In genomic region chr1:74363437-74363836, GRCm38 (mm10) we compare ENCODE assay signal across 18 mouse cellular contexts. TPM values are rescaled to one million over a fixed set of nuclear protein-coding genes. Genes with fewer than 3 reads are reported as not detected.
A peak's percentile ranks its signal among the peaks of the same experiment; 100 is the strongest.
DNase-seq lines count a peak whose midpoint lies in the region; TF ChIP-seq lines count a peak whose summit lies in the region.
"Had no signal": no experiment of that assay in that cellular context is flagged by ENCODE, and none has a peak within 500 bp of the region (broad histone marks: within the 10 kb centered on the region; RNA-seq: fewer than 3 reads in every experiment).

No protein-coding gene starts in this region.

- H3K27me3 ChIP-seq in limb, embryonic 10.5 days (ENCODE audit: low read depth, poor library complexity, severe bottlenecking), result peaks cover 16% of the 10 kb centered on the region
- H3K27me3 ChIP-seq: CH12.LX had no signal

- intact Hi-C loops in heart, postnatal 14 days (cut with DNase I), result loop anchor here (2.0 kb wide), 3 partner anchors 75 to 159 kb away; no protein-coding TSS in a partner anchor
- intact Hi-C loops in left cerebral cortex, adult 2 months (cut with DNase I), result loop anchor here (5.0 kb wide), 2 partner anchors 76 to 156 kb away; no protein-coding TSS in a partner anchor

- DNase-seq in heart, adult 11 months, result peak; percentile 97
- no peak for DNase-seq in heart, postnatal 14 days
- no peak for DNase-seq in left cerebral cortex, adult 2 months (ENCODE audit: extremely low spot score in 1 of 2, low spot score in 2 of 2)
- DNase-seq in left cerebral cortex, adult 8-10 months (ENCODE audit: low spot score in 2 of 2), result no peak
- peak; percentile 29 for DNase-seq in brain, adult 2 months (ENCODE audit: low read depth, low spot score)
- no peak for DNase-seq in limb, embryonic 10.5 days (ENCODE audit: low spot score)
- no peak for DNase-seq in cerebellum, adult 11 months
- no peak for DNase-seq in kidney, postnatal 10 days
- DNase-seq: adrenal gland, postnatal 36 days; cerebellum, adult 9-10 months; kidney, adult 2 months; layer of hippocampus, adult 9-11 months; right cerebral cortex, postnatal 25 days had no signal

- no peaks in the 10 kb centered on the region for H3K36me3 ChIP-seq in limb, embryonic 10.5 days
- H3K36me3 ChIP-seq: liver, embryonic 15.5 days had no signal

- peaks cover 35% of the 10 kb centered on the region for H3K4me1 ChIP-seq in limb, embryonic 10.5 days

- H3K4me3 ChIP-seq in left cerebral cortex, adult 2 months, result no peak overlapping the region
- no peak overlapping the region for H3K4me3 ChIP-seq in limb, embryonic 10.5 days
- H3K4me3 ChIP-seq: liver, embryonic 15.5 days had no signal

- H3K27ac ChIP-seq in left cerebral cortex, adult 2 months, result peak overlapping the region; percentile 44; the same call in 1 of the 2 replicates
- 0 out of 2 replicates have a peak overlapping the region, but pooled peaks have one; percentile 34 for H3K27ac ChIP-seq in limb, embryonic 10.5 days
- H3K27ac ChIP-seq: liver, embryonic 15.5 days had no signal

- WGBS in limb, embryonic 10.5 days, result 57% methylated on average over 5 of the region's 5 CpGs

- no peak for TF ChIP-seq CTCF in left cerebral cortex, adult 2 months (IDR thresholded peaks at IDR 0.05)

- no peaks in the 10 kb centered on the region for H3K9me3 ChIP-seq in limb, embryonic 10.5 days (replicated peaks)
- H3K9me3 ChIP-seq: liver, embryonic 15.5 days had no signal

RNA-seq across cellular contexts. Expression of gene Catip, which starts 1.5 kb away (rescaled TPM):
- under 1 TPM; 0.12 to 0.67 TPM for total RNA-seq in heart, postnatal 14 days (2021)
- total RNA-seq in left cerebral cortex, adult 2 months (2021), result 1 to 10 TPM in 1 of 2 experiments, under 1 TPM in 1; 0.54 to 1.9 TPM
- 1 to 10 TPM; 1.4 to 2.5 (median 1.8) TPM for total RNA-seq in left cerebral cortex, adult 8-10 months (2022)
- polyA plus RNA-seq in limb, embryonic 10.5 days (2016; fragmentation: Nextera tagmentation; extraction: Ambion mirVana), result 0.29 and 0.38 TPM in 2 replicates
- total RNA-seq: granulocyte monocyte progenitor cell, adult 5-6 weeks; megakaryocyte-erythroid progenitor cell, adult 5-6 weeks had no signal
- polyA plus RNA-seq: liver, embryonic 15.5 days had no signal

RNA-seq across cellular contexts. Expression of gene Slc11a1, which starts 11.6 kb away (rescaled TPM):
- total RNA-seq in heart, postnatal 14 days (2021), result 1 to 10 TPM; 2.7 to 4.1 TPM
- 1 to 10 TPM; 5.0 to 5.4 TPM for total RNA-seq in left cerebral cortex, adult 2 months (2021)
- total RNA-seq in left cerebral cortex, adult 8-10 months (2022), result 10 to 100 TPM in 2 of 4 experiments, 1 to 10 TPM in 2; 3.8 to 35.1 (median 15.5) TPM
- polyA plus RNA-seq in limb, embryonic 10.5 days (2016; fragmentation: Nextera tagmentation; extraction: Ambion mirVana), result 0.69 and 1.2 TPM in 2 replicates
- total RNA-seq: MEL had no signal

RNA-seq across cellular contexts. Expression of gene Ctdsp1, which starts 27.9 kb away (rescaled TPM):
- total RNA-seq in heart, postnatal 14 days (2021), result 100 to 1,000 TPM; 106 to 118 TPM
- total RNA-seq in left cerebral cortex, adult 2 months (2021), result 10 to 100 TPM; 21.6 to 25.6 TPM
- 10 to 100 TPM; 27.2 to 33.7 (median 29.5) TPM for total RNA-seq in left cerebral cortex, adult 8-10 months (2022)
- polyA plus RNA-seq in limb, embryonic 10.5 days (2016; fragmentation: Nextera tagmentation; extraction: Ambion mirVana), result 50.5 and 61.4 TPM in 2 replicates

RNA-seq across cellular contexts. Expression of gene Vil1, which starts 45.7 kb away (rescaled TPM):
- under 1 TPM; 0.65 to 0.83 TPM for total RNA-seq in heart, postnatal 14 days (2021)
- 1 to 10 TPM in 1 of 2 experiments, under 1 TPM in 1; 0.30 to 1.0 TPM for total RNA-seq in left cerebral cortex, adult 2 months (2021)
- under 1 TPM; 0.57 to 0.74 (median 0.64) TPM for total RNA-seq in left cerebral cortex, adult 8-10 months (2022)
- 0.23 and 0.31 TPM in 2 replicates for polyA plus RNA-seq in limb, embryonic 10.5 days (2016; fragmentation: Nextera tagmentation; extraction: Ambion mirVana)
- total RNA-seq: granulocyte monocyte progenitor cell, adult 5-6 weeks; megakaryocyte-erythroid progenitor cell, adult 5-6 weeks had no signal

RNA-seq across cellular contexts. Expression of gene Tmbim1, which starts 58.0 kb away (rescaled TPM):
- total RNA-seq in heart, postnatal 14 days (2021), result 10 to 100 TPM; 34.6 to 39.4 TPM
- total RNA-seq in left cerebral cortex, adult 2 months (2021), result 10 to 100 TPM; 19.4 to 22.0 TPM
- total RNA-seq in left cerebral cortex, adult 8-10 months (2022), result 10 to 100 TPM; 28.2 to 32.3 (median 31.4) TPM
- 10.7 and 12.0 TPM in 2 replicates for polyA plus RNA-seq in limb, embryonic 10.5 days (2016; fragmentation: Nextera tagmentation; extraction: Ambion mirVana)

Comparison
In these comparisons a context has a peak if more than half of its experiments do, and no peak if none do; other contexts are left out.
1. DNase-seq: peak in heart, adult 11 months (single experiment) and brain, adult 2 months (single experiment); none in heart, postnatal 14 days (0 of 2), left cerebral cortex, adult 2 months (0 of 2), left cerebral cortex, adult 8-10 months (0 of 2), limb, embryonic 10.5 days (single experiment), cerebellum, adult 11 months (single experiment) and kidney, postnatal 10 days (single experiment).